Comparison of ENCODE assay signal across 11 mouse cellular contexts in the genomic region with DNA sequence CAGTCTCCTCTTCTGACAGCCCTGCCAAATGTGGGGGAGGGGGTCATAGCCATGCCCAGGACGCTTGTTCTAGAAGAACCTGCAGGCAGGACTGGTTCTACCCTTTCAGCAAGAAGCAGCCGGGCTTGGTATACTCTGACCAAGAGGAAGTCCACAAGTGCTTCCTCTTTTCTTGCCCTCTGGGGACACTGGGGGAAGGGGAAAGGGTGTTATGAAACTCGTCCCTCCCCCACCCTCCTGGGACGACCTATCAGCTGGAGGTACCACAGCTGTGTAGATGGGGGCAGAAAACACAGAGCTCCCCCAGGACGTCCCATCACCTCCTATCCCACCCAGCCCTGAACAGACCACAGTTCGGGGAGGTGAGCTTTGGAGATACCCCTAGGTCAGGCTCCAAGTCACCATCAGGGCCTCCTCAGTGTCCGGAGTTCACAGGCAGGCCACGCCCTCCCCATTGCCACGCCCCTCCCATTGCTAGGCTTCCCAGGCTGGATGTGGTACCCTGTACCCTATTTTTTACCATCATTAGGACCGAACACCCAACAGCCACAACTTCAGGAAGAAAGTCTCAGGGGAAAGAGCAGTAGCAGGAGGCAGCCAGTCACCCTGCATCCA. TPM values are rescaled to one million over a fixed set of nuclear protein-coding genes. Genes with fewer than 3 reads are reported as not detected.
DNase-seq lines count a peak whose midpoint lies in the region; ATAC-seq lines count a peak whose summit lies in the region.
"Had no signal": no experiment of that assay in that cellular context is flagged by ENCODE, and none has a peak within 500 bp of the region (broad histone marks: within the 10 kb centered on the region; RNA-seq: fewer than 3 reads in every experiment).

No protein-coding gene starts in this region.

- H3K9ac ChIP-seq in heart, embryonic 12.5 days: no peak overlapping the region
- no peak overlapping the region for H3K9ac ChIP-seq in forebrain, embryonic 16.5 days (replicated peaks; ENCODE audit: low read depth, low read length)
- no peak overlapping the region for H3K9ac ChIP-seq in forebrain, embryonic 14.5 days (ENCODE audit: low read length)
- H3K9ac ChIP-seq: limb, embryonic 13.5 days had no signal

- 0 out of 2 replicates have a peak, but pooled peaks have one; percentile 25 for ATAC-seq in heart, embryonic 12.5 days (ENCODE audit: insufficient number of reproducible peaks, low FRiP score)
- ATAC-seq in forebrain, embryonic 16.5 days: no peak
- ATAC-seq in forebrain, embryonic 14.5 days: no peak
- ATAC-seq: hindbrain, embryonic 16.5 days had no signal

- no peaks in the 10 kb centered on the region for H3K9me3 ChIP-seq in heart, embryonic 12.5 days (replicated peaks)
- H3K9me3 ChIP-seq in forebrain, embryonic 16.5 days (ENCODE audit: control insufficient read depth, low read length): no peaks in the 10 kb centered on the region
- H3K9me3 ChIP-seq in forebrain, embryonic 14.5 days (replicated peaks; ENCODE audit: control insufficient read depth, low read length): no peaks in the 10 kb centered on the region
- H3K9me3 ChIP-seq: limb, embryonic 13.5 days had no signal

- H3K4me2 ChIP-seq in heart, embryonic 12.5 days: no peak overlapping the region
- H3K4me2 ChIP-seq in forebrain, embryonic 16.5 days (ENCODE audit: low read length): no peak overlapping the region
- no peak overlapping the region for H3K4me2 ChIP-seq in forebrain, embryonic 14.5 days (ENCODE audit: low read length)
- H3K4me2 ChIP-seq: limb, embryonic 13.5 days had no signal

- no peaks in the 10 kb centered on the region for H3K36me3 ChIP-seq in heart, embryonic 12.5 days
- H3K36me3 ChIP-seq in macrophage (ENCODE audit: inconsistent target): no peaks in the 10 kb centered on the region
- H3K36me3 ChIP-seq in forebrain, embryonic 16.5 days (ENCODE audit: control insufficient read depth, insufficient read depth): no peaks in the 10 kb centered on the region
- H3K36me3 ChIP-seq in forebrain, embryonic 14.5 days (ENCODE audit: control insufficient read depth, insufficient read depth, low read length): no peaks in the 10 kb centered on the region
- H3K36me3 ChIP-seq: limb, embryonic 13.5 days had no signal

- H3K27me3 ChIP-seq in heart, embryonic 12.5 days (replicated peaks): no peaks in the 10 kb centered on the region
- no peaks in the 10 kb centered on the region; the same call in 1 of the 2 replicates for H3K27me3 ChIP-seq in forebrain, embryonic 16.5 days (replicated peaks; ENCODE audit: control insufficient read depth, insufficient read depth, low read length)
- H3K27me3 ChIP-seq in forebrain, embryonic 14.5 days (replicated peaks; ENCODE audit: control insufficient read depth, insufficient read depth, low read length): no peaks in the 10 kb centered on the region
- H3K27me3 ChIP-seq: limb, embryonic 13.5 days had no signal

- H3K27ac ChIP-seq in heart, embryonic 12.5 days (ENCODE audit: poor library complexity, severe bottlenecking): no peak overlapping the region
- peak overlapping the region; percentile 89 for H3K27ac ChIP-seq in macrophage
- no peak overlapping the region for H3K27ac ChIP-seq in forebrain, embryonic 16.5 days (ENCODE audit: low read length)
- H3K27ac ChIP-seq in forebrain, embryonic 14.5 days (ENCODE audit: low read depth, low read length): no peak overlapping the region
- H3K27ac ChIP-seq: limb, embryonic 13.5 days had no signal

- H3K4me3 ChIP-seq in heart, embryonic 12.5 days: no peak overlapping the region
- H3K4me3 ChIP-seq in macrophage (ENCODE audit: inconsistent target): peak overlapping the region; percentile 20; the same call in 1 of the 2 replicates
- no peak overlapping the region for H3K4me3 ChIP-seq in forebrain, embryonic 16.5 days (replicated peaks; ENCODE audit: low read length)
- H3K4me3 ChIP-seq in forebrain, embryonic 14.5 days (ENCODE audit: low read depth, low read length): no peak overlapping the region
- H3K4me3 ChIP-seq: limb, embryonic 13.5 days had no signal

- DNase-seq in adrenal gland, postnatal 14 days: peak; percentile 52
- no peak for DNase-seq in adrenal gland, postnatal 10 days
- DNase-seq in 416B (ENCODE audit: low read depth): peak; percentile 72
- DNase-seq in yolk sac, embryonic 10.5 days (ENCODE audit: low spot score): no peak
- DNase-seq in forebrain, embryonic 14.5 days (ENCODE audit: low spot score): no peak
- DNase-seq: retina, postnatal 1 day had no signal

- no peaks in the 10 kb centered on the region for H3K79me2 ChIP-seq in macrophage (ENCODE audit: inconsistent target)

- 24% methylated on average over 10 of the region's 10 CpGs for WGBS in heart, embryonic 12.5 days
- 2% methylated on average over 9 of the region's 10 CpGs for WGBS in macrophage (ENCODE audit: missing documents)
- WGBS in forebrain, embryonic 16.5 days: 37% methylated on average over 10 of the region's 10 CpGs
- 45% methylated on average over 10 of the region's 10 CpGs for WGBS in forebrain, embryonic 14.5 days

- 0 out of 2 replicates have a peak, but pooled peaks cover 9% of the 10 kb centered on the region for H3K4me1 ChIP-seq in heart, embryonic 12.5 days (replicated peaks)
- no peaks in the 10 kb centered on the region for H3K4me1 ChIP-seq in forebrain, embryonic 16.5 days (replicated peaks; ENCODE audit: control insufficient read depth, insufficient read depth, low read length)
- H3K4me1 ChIP-seq in forebrain, embryonic 14.5 days (ENCODE audit: control insufficient read depth, insufficient read depth, low read length): no peaks in the 10 kb centered on the region
- H3K4me1 ChIP-seq: limb, embryonic 13.5 days had no signal

RNA-seq across cellular contexts. Expression of gene Hck, which starts 17.6 kb away (rescaled TPM):
- total RNA-seq in adrenal gland, postnatal 14 days (2021): 2.0 and 2.9 TPM in 2 replicates
- 1 to 10 TPM; 2.4 to 3.2 TPM for total RNA-seq in adrenal gland, postnatal 10 days (2021)
- 1.2 and 1.3 TPM in 2 replicates for polyA plus RNA-seq in heart, embryonic 12.5 days (2016; fragmentation: Nextera tagmentation; extraction: Ambion mirVana)
- 100 to 1,000 TPM in 13 of 26 experiments, 10 to 100 TPM in 13; 41.1 to 247 (median 110) TPM for total RNA-seq in macrophage (2018; cell fraction: chromatin; rRNA removed)
- total RNA-seq in macrophage (2018; cell fraction: cytosol; rRNA removed): 100 to 1,000 TPM in 14 of 26 experiments, 10 to 100 TPM in 12; 66.9 to 317 (median 157) TPM
- 100 to 1,000 TPM in 15 of 26 experiments, 10 to 100 TPM in 11; 50.1 to 367 (median 152) TPM for total RNA-seq in macrophage (2018; cell fraction: nucleus; rRNA removed)
- polyA plus RNA-seq in macrophage (2018): 79.1 to 116 TPM (median 113 TPM) in 3 replicates
- 1.8 and 2.1 TPM in 2 replicates for polyA plus RNA-seq in forebrain, embryonic 16.5 days (2015; fragmentation: Nextera tagmentation; extraction: Ambion mirVana)
- 1.2 and 1.9 TPM in 2 replicates for polyA plus RNA-seq in forebrain, embryonic 14.5 days (2014; fragmentation: Nextera tagmentation; extraction: Ambion mirVana)

RNA-seq across cellular contexts. Expression of gene Ccm2l, which starts 24.9 kb away (rescaled TPM):
- 15.3 and 21.3 TPM in 2 replicates for total RNA-seq in adrenal gland, postnatal 14 days (2021)
- 10 to 100 TPM; 15.8 to 23.7 TPM for total RNA-seq in adrenal gland, postnatal 10 days (2021)
- 7.9 and 8.7 TPM in 2 replicates for polyA plus RNA-seq in heart, embryonic 12.5 days (2016; fragmentation: Nextera tagmentation; extraction: Ambion mirVana)
- not detected for total RNA-seq in macrophage (2018; cell fraction: chromatin; rRNA removed)
- total RNA-seq in macrophage (2018; cell fraction: cytosol; rRNA removed): not detected
- total RNA-seq in macrophage (2018; cell fraction: nucleus; rRNA removed): not detected
- polyA plus RNA-seq in macrophage (2018): not detected in 3 replicates
- polyA plus RNA-seq in forebrain, embryonic 16.5 days (2015; fragmentation: Nextera tagmentation; extraction: Ambion mirVana): 0.85 and 0.94 TPM in 2 replicates
- 0.77 and 1.1 TPM in 2 replicates for polyA plus RNA-seq in forebrain, embryonic 14.5 days (2014; fragmentation: Nextera tagmentation; extraction: Ambion mirVana)

RNA-seq across cellular contexts. Expression of gene Xkr7, which starts 59.0 kb away (rescaled TPM):
- 0.93 and 1.3 TPM in 2 replicates for total RNA-seq in adrenal gland, postnatal 14 days (2021)
- 1 to 10 TPM; 1.3 to 1.5 TPM for total RNA-seq in adrenal gland, postnatal 10 days (2021)
- not detected in 2 replicates for polyA plus RNA-seq in heart, embryonic 12.5 days (2016; fragmentation: Nextera tagmentation; extraction: Ambion mirVana)
- total RNA-seq in macrophage (2018; cell fraction: chromatin; rRNA removed): not detected
- not detected for total RNA-seq in macrophage (2018; cell fraction: cytosol; rRNA removed)
- not detected for total RNA-seq in macrophage (2018; cell fraction: nucleus; rRNA removed)
- not detected in 3 replicates for polyA plus RNA-seq in macrophage (2018)
- 1.6 and 2.0 TPM in 2 replicates for polyA plus RNA-seq in forebrain, embryonic 16.5 days (2015; fragmentation: Nextera tagmentation; extraction: Ambion mirVana)
- polyA plus RNA-seq in forebrain, embryonic 14.5 days (2014; fragmentation: Nextera tagmentation; extraction: Ambion mirVana): 0.87 and 1.0 TPM in 2 replicates
- polyA plus RNA-seq: limb, embryonic 13.5 days had no signal

Comparison
In these comparisons a context has a peak if more than half of its experiments do, and no peak if none do; other contexts are left out.
1. DNase-seq: peak in adrenal gland, postnatal 14 days (single experiment) and 416B (single experiment); none in adrenal gland, postnatal 10 days (single experiment), yolk sac, embryonic 10.5 days (single experiment) and forebrain, embryonic 14.5 days (single experiment).
2. RNA of gene Hck, which starts 17.6 kb away (polyA plus RNA-seq): 79.1 to 116 TPM in macrophage; 1.8 to 2.1 TPM in forebrain, embryonic 16.5 days, 1.2 to 1.9 TPM in forebrain, embryonic 14.5 days and 1.2 to 1.3 TPM in heart, embryonic 12.5 days; every median in the first group is over 10 times any median in the second.